Mouse (Mus musculus) cerebellum, postnatal 10 days (tissue): Measurements from ENCODE around the gene Rgs19.

Experiments used
- DNase-seq, 2 experiments: peaks; one replicate each; pipeline ENCODE4 v3.0.0; 2021; ENCODE audit warnings: mixed read lengths in 2 of 2

The Rgs19 gene

DNA sequence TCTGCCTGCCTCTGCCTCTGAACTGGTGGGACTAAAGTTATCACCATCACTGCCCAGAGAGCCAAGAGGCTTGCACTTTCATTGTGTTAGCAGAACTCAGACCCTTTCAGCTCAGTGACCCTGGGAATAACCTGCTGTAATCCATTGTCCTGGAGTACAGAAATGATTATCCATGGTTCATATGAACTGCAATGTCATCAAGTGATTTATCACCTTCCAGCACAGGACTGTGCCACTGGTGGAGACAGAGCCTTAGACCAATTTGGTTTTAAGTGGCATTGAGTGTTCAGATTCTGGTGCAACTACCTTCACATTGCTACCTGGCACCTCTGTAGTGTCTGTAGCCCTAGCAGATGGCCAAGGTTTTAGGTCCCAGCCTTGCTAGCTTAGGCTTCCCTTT, 40.7 kb downstream of the Rgs19 start:
- DNase-seq: no peak

GRCm38 (mm10) chr2:181648926-181649325, 44.9 kb downstream of the Rgs19 start:
- peak; percentile 62 to 79 for DNase-seq

DNA sequence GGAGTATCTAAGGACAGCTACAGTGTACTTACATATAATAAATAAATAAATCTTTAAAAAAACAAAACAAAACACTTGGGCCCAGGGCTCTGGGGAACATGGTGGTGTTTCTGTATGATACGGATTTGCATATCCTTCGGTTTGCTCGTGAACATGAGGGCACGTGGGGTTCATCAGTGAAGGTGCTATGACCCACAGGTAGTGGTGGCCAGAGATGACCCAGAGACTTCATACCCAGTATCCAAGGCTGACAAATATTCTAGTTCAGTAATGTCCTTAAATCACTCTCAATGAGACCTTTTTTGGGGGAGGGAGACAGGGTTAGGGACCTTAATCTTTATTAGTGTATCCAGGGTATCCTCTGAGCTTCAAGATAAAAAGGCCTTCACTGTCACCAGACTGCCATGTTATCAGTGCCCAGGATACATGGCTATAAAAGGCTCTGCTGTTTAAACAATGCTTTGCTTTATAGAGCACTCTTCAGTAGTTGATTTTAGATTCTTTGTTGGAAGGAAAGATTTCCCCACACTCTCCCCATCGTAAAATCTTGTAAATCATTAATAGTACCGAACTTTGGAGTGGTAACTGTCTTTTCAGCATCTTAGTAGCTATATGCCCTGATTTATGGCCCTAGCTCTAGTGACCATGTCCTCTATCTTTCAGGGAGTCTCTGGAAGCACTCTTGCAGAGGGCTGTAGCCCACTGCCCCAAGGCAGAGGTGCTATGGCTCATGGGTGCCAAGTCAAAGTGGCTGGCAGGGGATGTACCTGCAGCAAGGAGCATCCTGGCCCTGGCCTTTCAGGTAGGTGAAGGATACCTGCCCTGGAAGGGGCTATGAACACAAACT, 46.9 kb downstream of the Rgs19 start:
- no peak for DNase-seq

GRCm38 (mm10) chr2:181645666-181646065, 48.1 kb downstream of the Rgs19 start:
- no peak for DNase-seq

DNA sequence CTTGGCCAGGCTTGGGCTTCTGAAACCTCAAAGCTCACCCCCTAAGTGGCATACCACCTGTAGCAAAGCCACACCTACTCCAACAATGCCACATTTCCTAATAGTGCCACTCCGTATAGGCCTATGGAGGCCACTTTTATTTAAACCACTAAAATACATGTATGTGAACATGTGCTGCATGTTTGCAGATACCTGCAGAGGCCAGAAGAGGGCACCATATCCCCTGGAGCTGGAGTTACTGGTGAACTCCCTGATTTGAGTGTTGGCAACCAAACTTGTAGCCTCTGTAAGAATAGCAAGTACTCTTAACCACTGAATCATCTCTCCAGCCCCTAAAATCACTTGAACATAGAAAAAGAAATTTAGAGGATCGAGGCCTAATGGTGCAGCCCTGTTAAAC, 49.4 kb downstream of the Rgs19 start:
- peak; percentile 73 to 74 for DNase-seq
